Mouse (Mus musculus) heart, embryonic 14.5 days (tissue): ENCODE results near the gene Intu. TPM values are rescaled to one million over a fixed set of nuclear protein-coding genes. Genes with fewer than 3 reads are reported as not detected.

Source experiments
- ATAC-seq: fragments of 200-750 bp; cut with Nextera tagmentation; 2 replicates; pipeline ENCODE4 v1.8.0; 2017; ENCODE audit warnings: low read depth, moderate TSS enrichment; ENCODE audit not compliant: insufficient number of reproducible peaks, insufficient read depth, low FRiP score
- H3K27ac ChIP-seq, 2 experiments: fragments of 200-500 bp in 1 of 2; fragments of 300-500 bp in 1 of 2; sonication (generic) in 1 of 2; replicated peaks in 1 of 2; 2 replicates each; pipeline ENCODE4 v1.5.1; 2012 to 2014; ENCODE audit warnings: low read depth in 2 of 2, low read length in 2 of 2, control low read depth in 1 of 2, mild to moderate bottlenecking in 1 of 2, mixed read lengths in 1 of 2; ENCODE audit not compliant: control insufficient read depth in 1 of 2, insufficient read depth in 1 of 2
- H3K27me3 ChIP-seq: fragments of 300-500 bp; sonication (generic); 2 replicates; pipeline ENCODE4 v1.6.1; 2014; ENCODE audit warnings: mild to moderate bottlenecking, low read length, control low read depth; ENCODE audit not compliant: control insufficient read depth, insufficient read depth
- H3K36me3 ChIP-seq: fragments of 300-500 bp; sonication (generic); 2 replicates; pipeline ENCODE4 v1.6.1; 2014; ENCODE audit warnings: mild to moderate bottlenecking, control low read depth, low read length, mixed read lengths; ENCODE audit not compliant: control insufficient read depth, insufficient read depth
- H3K4me1 ChIP-seq, 2 experiments: fragments of 200-500 bp in 1 of 2; fragments of 300-500 bp in 1 of 2; sonication (generic) in 1 of 2; 2 replicates each; pipeline ENCODE4 v1.6.1; 2012 to 2014; ENCODE audit warnings: low read length in 2 of 2, control low read depth in 1 of 2, mixed read lengths in 1 of 2; ENCODE audit not compliant: control insufficient read depth in 2 of 2, insufficient read depth in 2 of 2
- H3K4me2 ChIP-seq: fragments of 300-500 bp; sonication (generic); 2 replicates; pipeline ENCODE4 v1.6.1; 2014; ENCODE audit warnings: mild to moderate bottlenecking, low read length
- H3K4me3 ChIP-seq, 2 experiments: fragments of 200-500 bp in 1 of 2; fragments of 300-500 bp in 1 of 2; sonication (generic) in 1 of 2; 2 replicates each; pipeline ENCODE4 v1.5.1; 2012 to 2014; ENCODE audit warnings: low read length in 2 of 2, mild to moderate bottlenecking in 2 of 2, control low read depth in 1 of 2, low read depth in 1 of 2, moderate library complexity in 1 of 2; ENCODE audit not compliant: control insufficient read depth in 1 of 2, insufficient read depth in 1 of 2
- H3K9ac ChIP-seq: fragments of 300-500 bp; sonication (generic); 2 replicates; pipeline ENCODE4 v1.6.1; 2014; ENCODE audit warnings: mild to moderate bottlenecking, low read length
- H3K9me3 ChIP-seq: fragments of 300-500 bp; sonication (generic); 2 replicates; pipeline ENCODE4 v1.6.1; 2016; ENCODE audit warnings: low read length, control low read depth; ENCODE audit not compliant: control insufficient read depth
- WGBS: fragments of 180-500 bp; shearing (Covaris S2); extraction: QIAGEN DNeasy Blood & Tissue Kit; methylation state at CpG from one replicate; pipeline ENCODE4 v1.1.7; 2014; 5-methylcytosine and 5-hydroxymethylcytosine counted together
- polyA plus RNA-seq: library from polyadenylated mRNA; unstranded; fragments of >200 nt; fragmentation: Nextera tagmentation; extraction: Ambion mirVana; gene quantifications from 2 replicates; pipeline ENCODE4 v1.2.1, GENCODE M21; 2014

Intu gene
- polyA plus RNA-seq, 1 experiment from 2014 or later = 4.1 TPM

DNA sequence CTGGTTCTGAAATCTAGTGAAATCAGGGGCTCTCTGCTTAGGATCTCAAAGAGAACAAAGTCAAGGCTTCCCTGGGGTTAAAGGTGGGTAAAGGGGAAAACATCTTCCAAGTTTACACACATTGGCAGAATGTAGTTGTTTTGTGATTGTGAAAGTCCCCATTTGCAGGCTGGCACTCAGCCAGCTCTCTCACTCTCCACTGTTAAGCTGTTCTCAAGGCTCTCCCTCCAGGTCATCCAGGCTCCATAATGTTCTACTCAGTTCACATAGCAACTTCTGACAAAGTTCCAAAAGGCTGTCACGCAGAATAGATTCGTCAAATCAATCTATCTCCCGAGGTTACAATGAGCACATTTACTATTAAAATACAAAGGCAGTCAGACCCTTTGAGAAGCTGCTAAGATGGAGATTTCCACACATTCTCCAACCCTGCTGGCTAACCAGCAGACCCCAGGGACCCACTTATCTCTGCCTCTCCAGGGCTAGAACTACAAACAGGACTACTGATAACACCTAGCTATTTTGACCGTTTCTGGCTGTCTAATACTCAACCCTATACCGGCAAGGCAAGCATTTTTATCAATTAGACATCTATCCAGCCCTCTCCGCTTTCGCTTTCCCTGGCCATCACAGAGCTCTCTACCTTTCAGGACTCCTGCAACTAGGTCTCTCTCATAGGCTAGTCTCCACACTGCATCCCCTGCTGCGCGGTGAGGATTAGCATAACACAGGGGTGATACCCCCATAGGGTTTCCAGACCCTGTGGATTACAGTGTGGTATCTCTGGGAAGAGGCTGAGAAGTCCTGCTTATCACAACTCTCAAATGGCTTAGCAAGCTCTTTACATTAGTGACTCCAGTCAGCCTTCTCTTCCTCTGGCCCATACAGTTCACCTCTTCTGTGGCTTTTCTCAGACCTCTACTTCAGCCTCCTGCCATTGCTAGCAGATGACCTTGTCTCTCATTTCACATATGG lies 2.8 kb upstream of the Intu start:
- Histone ChIP-seq H3K4me3 (no peak overlapping the region), H3K27ac (no peak overlapping the region), H3K36me3 (no peaks in the 10 kb centered on the region), H3K9me3 (no peaks in the 10 kb centered on the region), H3K4me2 (peak overlapping the region; percentile 21; the same call in 1 of the 2 replicates), H3K4me1 (peaks cover 10 to 20% of the 10 kb centered on the region in 2 experiments; a peak in 3 of 4 replicates), H3K9ac (no peak overlapping the region), H3K27me3 (peaks cover 17% of the 10 kb centered on the region)
- 8% methylated on average over 9 of the region's 9 CpGs for WGBS
- ATAC-seq = no peak

DNA sequence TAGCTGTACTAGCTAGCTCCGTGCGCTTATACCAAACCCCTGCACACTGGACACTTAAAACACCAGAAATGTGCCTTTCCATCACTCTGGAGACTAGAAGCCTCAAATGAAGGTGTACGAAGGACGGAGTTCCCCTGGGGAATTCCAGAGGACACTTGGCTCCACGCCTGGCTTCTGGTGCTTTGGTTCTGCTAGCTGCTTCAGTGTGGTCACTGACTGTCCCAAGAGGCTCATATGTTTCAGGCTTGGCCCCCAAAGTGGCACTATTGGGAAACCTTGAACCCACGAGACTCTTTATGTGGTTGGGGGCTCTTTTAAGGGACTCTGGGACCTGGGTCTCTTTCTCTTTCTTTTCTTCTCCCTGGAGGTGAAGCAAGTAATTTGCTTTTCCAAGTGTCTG lies 2.1 kb upstream of the Intu start:
- no peak for ATAC-seq
- Histone ChIP-seq H3K36me3 (no peaks in the 10 kb centered on the region), H3K4me3 (no peak overlapping the region), H3K4me1 (peaks cover 10 to 20% of the 10 kb centered on the region in 2 experiments; a peak in 3 of 4 replicates), H3K27me3 (peaks cover 23% of the 10 kb centered on the region), H3K9me3 (no peaks in the 10 kb centered on the region), H3K4me2 (no peak overlapping the region), H3K9ac (no peak overlapping the region), H3K27ac (no peak overlapping the region)
- 39% methylated on average over 6 of the region's 6 CpGs for WGBS

DNA sequence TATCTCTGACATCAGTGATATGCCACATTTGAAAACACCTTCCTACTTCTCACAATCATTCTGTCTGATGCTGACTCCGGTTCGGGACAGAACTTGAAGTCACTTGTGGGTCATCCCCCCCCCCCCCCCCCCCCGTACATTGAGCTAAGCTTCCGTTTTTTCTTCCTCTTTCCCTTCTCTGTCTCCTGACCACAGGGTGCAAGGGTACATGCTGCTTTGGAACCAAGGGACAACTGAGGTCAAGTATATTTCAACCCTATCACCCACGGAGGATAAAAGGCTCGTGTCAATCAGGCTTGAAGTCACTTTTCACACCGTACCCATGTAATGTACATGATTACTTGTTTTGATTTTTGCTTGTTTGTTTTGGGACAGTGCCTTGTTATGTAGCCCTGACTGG lies 241 bp upstream of the Intu start:
- Histone ChIP-seq H3K9me3 (no peaks in the 10 kb centered on the region), H3K27me3 (peaks cover 28% of the 10 kb centered on the region), H3K36me3 (no peaks in the 10 kb centered on the region), H3K4me3 (peak overlapping the region; percentile 48 to 58; a peak in 3 of 4 replicates), H3K4me2 (peak overlapping the region; percentile 89), H3K27ac (no peak overlapping the region), H3K9ac (peak overlapping the region; percentile 71; the same call in 1 of the 2 replicates), H3K4me1 (peaks cover 10 to 20% of the 10 kb centered on the region in 2 experiments; a peak in 3 of 4 replicates)
- WGBS = 14% methylated on average over 5 of the region's 7 CpGs
- no peak for ATAC-seq

DNA sequence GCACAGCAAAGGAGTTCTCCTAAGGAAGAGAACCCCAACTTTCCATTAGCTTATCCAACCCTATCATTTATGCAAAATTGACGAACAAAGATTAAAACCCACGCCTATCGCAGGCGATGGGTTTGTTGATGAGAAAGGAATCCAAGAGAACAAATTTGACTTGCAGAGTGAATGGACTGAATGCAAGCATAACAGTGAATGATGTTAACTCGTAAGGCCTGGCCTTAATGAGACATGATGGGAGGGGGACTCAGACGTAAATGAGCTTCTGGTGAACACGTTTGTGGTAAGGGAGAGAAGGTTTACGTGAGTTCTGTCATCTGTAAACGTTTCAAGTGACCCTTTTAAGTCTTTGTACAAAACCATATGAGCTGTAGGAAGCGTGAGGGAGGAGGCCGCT lies 1.2 kb downstream of the Intu start:
- H3K27ac ChIP-seq = no peak overlapping the region
- WGBS = 27% methylated on average over 11 of the region's 11 CpGs
- peak overlapping the region; percentile 89 for H3K4me2 ChIP-seq
- H3K4me1 ChIP-seq = peaks cover 10 to 20% of the 10 kb centered on the region in 2 experiments; a peak in 3 of 4 replicates
- no peak for ATAC-seq
- H3K4me3 ChIP-seq = peak overlapping the region; percentile 48 to 58; a peak in 3 of 4 replicates
- H3K36me3 ChIP-seq = no peaks in the 10 kb centered on the region
- no peak overlapping the region for H3K9ac ChIP-seq
- H3K27me3 ChIP-seq = peaks cover 21% of the 10 kb centered on the region
- no peaks in the 10 kb centered on the region for H3K9me3 ChIP-seq

DNA sequence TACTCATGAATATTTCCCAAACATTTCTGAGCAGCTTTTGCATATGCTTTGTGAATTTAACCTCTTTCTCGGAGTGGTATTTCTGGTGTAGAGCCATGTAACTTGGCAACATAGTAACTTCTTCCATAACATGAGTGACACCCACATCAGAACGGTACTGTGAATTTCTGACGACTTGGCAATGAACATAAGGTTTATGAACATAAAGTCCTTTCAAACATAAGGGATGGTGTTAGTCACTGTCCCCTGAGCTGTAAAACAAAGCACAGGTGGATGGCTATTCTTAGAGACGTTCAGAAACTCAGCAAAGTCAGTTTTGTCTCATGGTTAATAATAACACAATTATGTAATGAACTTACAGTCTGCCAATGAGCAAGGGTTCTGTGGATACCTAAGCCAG lies 3.1 kb downstream of the Intu start:
- no peaks in the 10 kb centered on the region for H3K36me3 ChIP-seq
- H3K4me2 ChIP-seq = no peak overlapping the region
- whole genome bisulfite sequencing = 70% methylated on average over 4 of the region's 4 CpGs
- H3K27me3 ChIP-seq = peaks cover 21% of the 10 kb centered on the region
- no peak overlapping the region for H3K27ac ChIP-seq
- no peak overlapping the region for H3K4me3 ChIP-seq
- no peaks in the 10 kb centered on the region for H3K9me3 ChIP-seq
- H3K4me1 ChIP-seq = 0 out of 4 replicates have a peak, but pooled peaks cover 3 to 7% of the 10 kb centered on the region in 2 experiments
- ATAC-seq = no peak
- H3K9ac ChIP-seq = no peak overlapping the region

DNA sequence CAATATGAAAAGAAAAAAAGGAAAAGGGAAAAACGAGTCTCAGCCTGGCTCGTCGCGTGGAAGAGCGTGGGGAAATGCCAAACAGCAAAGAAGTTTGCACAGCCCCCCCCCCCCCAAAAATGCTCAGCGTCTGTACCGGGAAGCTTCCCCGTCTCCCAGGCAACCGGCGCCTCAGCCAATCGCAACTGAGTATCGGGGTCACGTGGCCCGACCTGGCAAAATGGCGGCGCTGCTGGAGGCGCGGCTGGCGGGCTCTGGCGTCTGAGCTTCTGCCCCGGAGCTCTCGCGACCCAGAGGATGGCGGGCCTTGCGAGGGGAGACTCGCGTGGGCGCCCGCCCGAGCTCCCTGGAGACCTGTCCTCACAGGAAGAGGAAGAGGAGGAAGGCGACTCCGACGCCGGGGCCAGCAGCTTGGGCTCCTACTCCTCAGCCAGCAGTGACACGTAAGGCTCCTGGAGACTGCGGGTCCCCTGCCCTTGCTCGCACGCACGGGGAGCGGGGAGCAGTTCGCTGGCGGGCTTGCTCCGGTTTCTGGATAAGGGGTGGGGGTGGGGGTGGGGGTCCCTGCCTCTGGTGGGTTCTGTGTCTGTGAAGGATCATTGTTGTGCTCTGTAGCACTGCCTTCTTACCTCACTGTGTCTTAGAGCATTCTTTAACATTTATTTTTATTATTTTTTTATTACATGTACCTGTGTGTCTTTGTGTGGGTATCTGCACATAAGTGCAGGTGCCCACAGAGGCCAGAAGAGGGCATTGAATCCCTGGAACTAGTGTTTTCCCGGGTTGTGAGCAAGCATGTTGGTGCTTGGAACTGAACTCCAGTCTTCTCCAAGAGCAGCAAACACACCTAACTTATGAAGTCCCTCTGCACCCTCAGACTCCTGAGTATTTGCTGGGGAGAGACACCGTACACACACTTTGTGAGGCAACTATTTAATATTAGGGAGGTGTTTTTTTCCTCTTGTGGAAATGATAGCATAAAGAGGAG lies 9.8 kb downstream of the Intu start:
- Histone ChIP-seq H3K9me3 (no peaks in the 10 kb centered on the region), H3K9ac (peak overlapping the region; percentile 83), H3K27ac (no peak overlapping the region), H3K4me2 (peak overlapping the region; percentile 80), H3K36me3 (no peaks in the 10 kb centered on the region), H3K27me3 (no peaks in the 10 kb centered on the region), H3K4me1 (peaks cover 0 to 3% of the 10 kb centered on the region in 2 experiments; a peak in 1 of 4 replicates), H3K4me3 (peak overlapping the region; percentile 68 to 92)
- WGBS = 4% methylated on average over 43 of the region's 45 CpGs
- ATAC-seq = peak; percentile 91

DNA sequence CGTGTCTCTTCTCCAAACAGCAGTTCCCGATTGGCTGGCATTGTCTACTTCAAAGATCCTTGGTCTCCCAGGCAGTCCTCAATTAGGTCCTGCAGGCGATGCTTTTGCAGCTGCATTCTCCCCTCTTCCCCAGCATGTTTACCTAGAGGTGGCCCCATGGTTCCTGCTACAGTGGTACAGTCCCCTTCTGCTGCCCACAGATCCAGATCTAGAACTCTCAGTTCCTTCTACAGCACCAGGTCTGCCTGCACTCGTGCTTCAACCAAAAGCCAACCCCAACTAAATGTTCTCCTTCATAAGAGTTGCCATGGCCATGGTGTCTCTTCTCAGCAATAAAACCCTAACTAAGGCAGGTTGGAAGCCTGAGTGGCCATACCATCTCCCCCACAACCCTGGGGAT lies 15.5 kb downstream of the Intu start:
- H3K27ac ChIP-seq = no peak overlapping the region
- 78% methylated on average over 4 of the region's 4 CpGs for WGBS

More for the DNA sequence above, 15.5 kb downstream of the Intu start:
- H3K36me3 ChIP-seq = no peaks in the 10 kb centered on the region
- no peak overlapping the region for H3K9ac ChIP-seq
- H3K4me1 ChIP-seq = peaks cover 2 to 3% of the 10 kb centered on the region in 2 experiments; a peak in 1 of 4 replicates
- H3K9me3 ChIP-seq = no peaks in the 10 kb centered on the region
- no peaks in the 10 kb centered on the region for H3K27me3 ChIP-seq
- H3K4me2 ChIP-seq = no peak overlapping the region
- no peak overlapping the region for H3K4me3 ChIP-seq
- no peak for ATAC-seq
